Mouse (Mus musculus): ENCODE measurements around the gene Shc1.
"Not testable (repeated sequence)": the region's sequence is repeated elsewhere in the genome, so short reads cannot be mapped to it uniquely, and the experiment has no call there.

The Shc1 gene

GRCm38 (mm10) chr3:89411490-89412393 lies 6.5 kb upstream of the Shc1 start, which contains the start of gene Flad1:
Flad1 (minus strand) TSS chr3:89411870.
- in situ Hi-C loops (cut with MboI; ENCODE audit: unreplicated experiment in 2 of 2): no loop called here

- in situ Hi-C loops (cut with MboI; ENCODE audit: unreplicated experiment in 2 of 2): no loop called here
Measured at GRCm38 (mm10) chr3:89416158-89416557, 2.1 kb upstream of the Shc1 start.

GRCm38 (mm10) chr3:89417131-89417530 lies 1.1 kb upstream of the Shc1 start:
- in situ Hi-C loops (cut with MboI; ENCODE audit: unreplicated experiment in 2 of 2): no loop called here

GRCm38 (mm10) chr3:89417840-89418169 lies 438 bp upstream of the Shc1 start:
- in situ Hi-C loops (cut with MboI; ENCODE audit: unreplicated experiment in 2 of 2): no loop called here

GRCm38 (mm10) chr3:89418861-89419250 lies 613 bp downstream of the Shc1 start:
- in situ Hi-C loops (cut with MboI; ENCODE audit: unreplicated experiment in 2 of 2): no loop called here

- in situ Hi-C loops (cut with MboI; ENCODE audit: unreplicated experiment in 2 of 2): no loop called here
Measured at GRCm38 (mm10) chr3:89419571-89419970, 1.3 kb downstream of the Shc1 start.

- in situ Hi-C loops (cut with MboI; ENCODE audit: unreplicated experiment in 2 of 2): no loop called here
Measured at GRCm38 (mm10) chr3:89419981-89420380, 1.7 kb downstream of the Shc1 start.

- in situ Hi-C loops (cut with MboI; ENCODE audit: unreplicated experiment in 2 of 2): no loop called here
Measured at GRCm38 (mm10) chr3:89420421-89420820, 2.2 kb downstream of the Shc1 start.

- in situ Hi-C loops (cut with MboI; ENCODE audit: unreplicated experiment in 2 of 2): no loop called here
Measured at GRCm38 (mm10) chr3:89421002-89421774, 2.9 kb downstream of the Shc1 start.

- in situ Hi-C loops (cut with MboI; ENCODE audit: unreplicated experiment in 2 of 2): no loop called here
Measured at GRCm38 (mm10) chr3:89421810-89422473, 3.7 kb downstream of the Shc1 start.

- in situ Hi-C loops (cut with MboI; ENCODE audit: unreplicated experiment in 2 of 2): no loop called here
Measured at GRCm38 (mm10) chr3:89422556-89423205, 4.4 kb downstream of the Shc1 start.

- in situ Hi-C loops (cut with MboI; ENCODE audit: unreplicated experiment in 2 of 2): no loop called here
Measured at GRCm38 (mm10) chr3:89424416-89425140, 6.3 kb downstream of the Shc1 start.

- in situ Hi-C loops (cut with MboI; ENCODE audit: unreplicated experiment in 2 of 2): no loop called here
Measured at GRCm38 (mm10) chr3:89425141-89425525, 6.9 kb downstream of the Shc1 start.

GRCm38 (mm10) chr3:89425876-89426275 lies 7.6 kb downstream of the Shc1 start:
- in situ Hi-C loops (cut with MboI; ENCODE audit: unreplicated experiment in 2 of 2): no loop called here

GRCm38 (mm10) chr3:89429021-89429420 lies 10.8 kb downstream of the Shc1 start:
- in situ Hi-C loops (cut with MboI; ENCODE audit: unreplicated experiment in 2 of 2): not testable (repeated sequence)

GRCm38 (mm10) chr3:89430171-89431159 lies 12.2 kb downstream of the Shc1 start, which contains the start of gene Pygo2:
Pygo2 (plus strand) TSS chr3:89430214.
- in situ Hi-C loops (cut with MboI; ENCODE audit: unreplicated experiment in 2 of 2): no loop called here

GRCm38 (mm10) chr3:89432606-89433005 lies 14.4 kb downstream of the Shc1 start:
- in situ Hi-C loops (cut with MboI; ENCODE audit: unreplicated experiment in 2 of 2): no loop called here

- in situ Hi-C loops (cut with MboI; ENCODE audit: unreplicated experiment in 2 of 2): no loop called here
Measured at GRCm38 (mm10) chr3:89434532-89434931, 16.3 kb downstream of the Shc1 start.

GRCm38 (mm10) chr3:89435041-89435440 lies 16.8 kb downstream of the Shc1 start:
- in situ Hi-C loops (cut with MboI; ENCODE audit: unreplicated experiment in 2 of 2): loop anchor here in 1 of 2 experiments (5.0 kb wide), 1 partner anchor 33 kb away; the partner anchor contains the start of gene Lenep
